Mouse (Mus musculus) liver, postnatal 0 days (tissue): Measurements from ENCODE around the gene Cadm3. TPM values are rescaled to one million over a fixed set of nuclear protein-coding genes. Genes with fewer than 3 reads are reported as not detected.
A peak's percentile ranks its signal among the peaks of the same experiment; 100 is the strongest.

Source experiments
- ATAC-seq: fragments of 200-750 bp; cut with Nextera tagmentation; 2 replicates; pipeline ENCODE4 v1.8.0; 2017; ENCODE audit warnings: mild to moderate bottlenecking, moderate library complexity
- DNase-seq: peaks from one replicate; pipeline ENCODE4 v3.0.0-alpha.2; 2016
- H3K27ac ChIP-seq: fragments of 300-500 bp; sonication (generic); 2 replicates; pipeline ENCODE4 v1.5.1; 2014; ENCODE audit warnings: antibody characterized with exemption, moderate library complexity, mild to moderate bottlenecking, low read depth
- H3K27me3 ChIP-seq: fragments of 300-500 bp; sonication (generic); 2 replicates; pipeline ENCODE4 v1.6.1; 2014; ENCODE audit warnings: low read length, control low read depth, mixed read lengths; ENCODE audit not compliant: insufficient read depth
- H3K36me3 ChIP-seq: fragments of 300-500 bp; sonication (generic); replicated peaks from 2 replicates; pipeline ENCODE4 v1.6.1; 2014; ENCODE audit warnings: mild to moderate bottlenecking, control low read depth, low read length, moderate library complexity, mixed read lengths; ENCODE audit not compliant: insufficient read depth
- H3K4me1 ChIP-seq: fragments of 300-500 bp; sonication (generic); 2 replicates; pipeline ENCODE4 v1.6.1; 2014; ENCODE audit warnings: antibody characterized with exemption, mild to moderate bottlenecking, control low read depth; ENCODE audit not compliant: insufficient read depth
- H3K4me2 ChIP-seq: fragments of 300-500 bp; sonication (generic); 2 replicates; pipeline ENCODE4 v1.6.1; 2014; ENCODE audit warnings: low read depth, mild to moderate bottlenecking, low read length, moderate library complexity, mixed read lengths
- H3K4me3 ChIP-seq: fragments of 300-500 bp; sonication (generic); 2 replicates; pipeline ENCODE4 v1.5.1; 2014; ENCODE audit warnings: low read depth, low read length
- H3K9ac ChIP-seq: fragments of 300-500 bp; sonication (generic); replicated peaks from 2 replicates; pipeline ENCODE4 v1.6.1; 2014; ENCODE audit warnings: mild to moderate bottlenecking, moderate library complexity
- H3K9me3 ChIP-seq: fragments of 300-500 bp; sonication (generic); 2 replicates; pipeline ENCODE4 v1.6.1; 2016; ENCODE audit warnings: mild to moderate bottlenecking, control low read depth, low read length, mixed read lengths
- CTCF ChIP-seq: sonication (generic); IDR thresholded peaks from 2 replicates; pipeline ENCODE4 v1.5.1; 2016; ENCODE audit warnings: antibody characterized with exemption, low read depth
- EP300 ChIP-seq: IDR thresholded peaks from 2 replicates; pipeline ENCODE4 v1.6.1; 2016; ENCODE audit warnings: antibody characterized with exemption, low read depth, mild to moderate bottlenecking
- WGBS: fragments of 180-500 bp; shearing (Covaris S2); extraction: QIAGEN DNeasy Blood & Tissue Kit; methylation state at CpG from one replicate; pipeline ENCODE4 v1.1.7; 2014; ENCODE audit not compliant: insufficient replicate concordance; 5-methylcytosine and 5-hydroxymethylcytosine counted together
- polyA plus RNA-seq: library from polyadenylated mRNA; unstranded; fragments of >200 nt; fragmentation: Nextera tagmentation; extraction: Ambion mirVana; gene quantifications from 2 replicates; pipeline ENCODE4 v1.2.1, GENCODE M21; 2015

Cadm3 gene
- polyA plus RNA-seq, 1 experiment from 2014 or later: 0.61 TPM

DNA sequence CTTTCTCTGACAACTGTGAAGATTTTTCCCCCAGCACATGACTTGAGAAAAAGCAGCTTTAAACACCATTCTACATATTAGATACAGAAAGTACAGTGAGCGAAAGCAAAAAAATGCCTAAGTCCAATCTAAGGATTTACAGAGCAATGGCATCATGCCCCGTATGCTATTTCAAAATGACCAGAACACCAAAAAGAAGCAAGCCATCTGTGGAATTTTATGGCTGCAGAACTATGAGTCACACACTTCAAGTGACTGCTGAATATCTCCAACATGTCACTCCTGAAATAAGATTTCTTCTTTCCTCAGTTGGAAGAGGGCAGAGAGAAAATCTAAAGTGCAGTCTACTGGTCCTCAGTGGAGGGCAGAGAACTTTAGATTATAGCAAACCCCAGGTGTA, 4.1 kb downstream of the Cadm3 start:
- no peaks in the 10 kb centered on the region for H3K36me3 ChIP-seq
- WGBS: 85% methylated on average over 2 of the region's 2 CpGs
- no peak overlapping the region for H3K4me2 ChIP-seq
- no peak overlapping the region for H3K4me3 ChIP-seq
- H3K9ac ChIP-seq: no peak overlapping the region
- H3K9me3 ChIP-seq: no peaks in the 10 kb centered on the region
- peaks cover 6% of the 10 kb centered on the region; the same call in 1 of the 2 replicates for H3K4me1 ChIP-seq
- peaks cover 34% of the 10 kb centered on the region for H3K27me3 ChIP-seq
- TF ChIP-seq CTCF: no peak
- no peak for TF ChIP-seq EP300
- ATAC-seq: no peak
- no peak overlapping the region for H3K27ac ChIP-seq
- no peak for DNase-seq

GRCm38 (mm10) chr1:173361651-173362050, 5.8 kb downstream of the Cadm3 start:
- Histone ChIP-seq H3K4me3 (no peak overlapping the region), H3K4me1 (peaks cover 3% of the 10 kb centered on the region; the same call in 1 of the 2 replicates), H3K36me3 (no peaks in the 10 kb centered on the region), H3K27ac (no peak overlapping the region), H3K27me3 (peaks cover 16% of the 10 kb centered on the region), H3K4me2 (no peak overlapping the region), H3K9ac (no peak overlapping the region), H3K9me3 (no peaks in the 10 kb centered on the region)
- no peak for TF ChIP-seq EP300
- TF ChIP-seq CTCF: no peak
- DNase-seq: peak; percentile 61
- 25% methylated on average over 6 of the region's 6 CpGs for WGBS
- no peak for ATAC-seq

DNA sequence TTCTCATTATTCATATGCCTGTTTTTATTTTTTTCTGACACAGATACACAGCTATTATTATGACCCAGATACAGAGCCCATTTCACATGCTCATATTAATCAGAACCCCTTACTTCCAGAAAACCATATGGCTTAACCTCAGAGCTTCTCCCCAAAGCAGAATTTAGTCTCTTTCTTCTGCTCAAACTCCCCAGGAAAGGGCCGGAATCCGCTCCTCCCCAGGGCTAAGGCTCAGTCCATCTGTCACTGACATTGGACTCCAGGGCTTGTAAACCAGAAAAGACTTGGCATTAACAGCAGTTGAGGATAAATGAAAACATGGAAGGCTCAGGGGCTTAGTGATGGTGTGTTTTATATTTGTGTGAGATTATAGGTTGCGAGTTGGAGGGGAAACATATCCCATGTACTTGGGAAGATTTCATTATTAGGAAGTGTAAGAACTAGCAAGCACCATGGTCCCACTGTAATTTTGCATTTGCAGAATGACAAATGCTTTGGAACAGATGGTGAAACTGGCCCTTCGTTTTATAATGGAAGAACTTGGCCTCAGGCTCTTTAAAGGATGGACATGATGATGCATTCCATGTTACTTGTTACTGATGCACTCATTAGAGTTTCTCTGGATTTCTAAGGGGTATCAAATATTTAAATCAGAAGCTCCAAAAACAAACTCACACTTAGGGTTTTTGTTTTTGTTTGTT, 7.8 kb downstream of the Cadm3 start:
- Histone ChIP-seq H3K4me3 (no peak overlapping the region), H3K9ac (no peak overlapping the region), H3K36me3 (no peaks in the 10 kb centered on the region), H3K4me1 (0 out of 2 replicates have a peak, but pooled peaks cover 2% of the 10 kb centered on the region), H3K9me3 (no peaks in the 10 kb centered on the region), H3K4me2 (no peak overlapping the region), H3K27ac (no peak overlapping the region), H3K27me3 (no peaks in the 10 kb centered on the region)
- TF ChIP-seq EP300 (no peak), CTCF (no peak)
- DNase-seq (no peak), ATAC-seq (no peak)
- 79% methylated on average over 4 of the region's 4 CpGs for WGBS

- Histone ChIP-seq H3K4me2 (no peak overlapping the region), H3K4me3 (no peak overlapping the region), H3K27me3 (no peaks in the 10 kb centered on the region), H3K9ac (no peak overlapping the region), H3K36me3 (no peaks in the 10 kb centered on the region), H3K27ac (no peak overlapping the region), H3K4me1 (0 out of 2 replicates have a peak, but pooled peaks cover 2% of the 10 kb centered on the region), H3K9me3 (no peaks in the 10 kb centered on the region)
- TF ChIP-seq CTCF (no peak), EP300 (no peak)
- WGBS: 59% methylated on average over 4 of the region's 4 CpGs
- ATAC-seq (no peak), DNase-seq (no peak)
Observed at GRCm38 (mm10) chr1:173357799-173358198, 9.7 kb downstream of the Cadm3 start.

DNA sequence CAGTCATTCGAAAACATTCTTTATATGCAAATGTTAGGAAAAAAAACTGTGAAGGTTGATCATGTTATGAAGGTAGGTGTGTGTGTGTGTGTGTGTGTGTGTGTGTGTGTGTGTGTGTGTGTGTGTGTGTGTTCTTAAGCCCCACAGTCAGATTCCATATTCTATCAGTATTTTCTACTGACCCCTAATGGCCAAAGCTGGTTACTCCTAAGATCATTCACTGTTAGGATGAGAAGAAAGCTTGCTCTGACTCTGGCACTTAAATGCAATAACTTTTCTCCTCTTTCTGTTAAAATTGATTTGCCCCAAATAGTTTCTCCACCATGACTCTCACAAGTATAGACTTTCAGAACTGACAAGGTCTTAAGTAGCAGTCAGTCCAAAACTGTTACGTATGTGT, 10.8 kb downstream of the Cadm3 start:
- no peak overlapping the region for H3K4me2 ChIP-seq
- ATAC-seq: no peak
- H3K27ac ChIP-seq: no peak overlapping the region
- H3K4me3 ChIP-seq: no peak overlapping the region
- TF ChIP-seq CTCF (peak; percentile 43), EP300 (no peak)
- WGBS: 85% methylated on average over 2 of the region's 2 CpGs
- H3K4me1 ChIP-seq: 0 out of 2 replicates have a peak, but pooled peaks cover 2% of the 10 kb centered on the region
- H3K27me3 ChIP-seq: no peaks in the 10 kb centered on the region
- no peak overlapping the region for H3K9ac ChIP-seq
- no peaks in the 10 kb centered on the region for H3K9me3 ChIP-seq
- no peak for DNase-seq
- no peaks in the 10 kb centered on the region for H3K36me3 ChIP-seq

GRCm38 (mm10) chr1:173355107-173355846, 12.2 kb downstream of the Cadm3 start:
- 0 out of 2 replicates have a peak overlapping the region, but pooled peaks have one; percentile 16 for H3K27ac ChIP-seq
- ATAC-seq: peak; percentile 71
- no peak overlapping the region for H3K4me3 ChIP-seq
- H3K27me3 ChIP-seq: no peaks in the 10 kb centered on the region
- H3K9me3 ChIP-seq: no peaks in the 10 kb centered on the region
- TF ChIP-seq EP300: no peak
- no peak for DNase-seq
- WGBS: 57% methylated on average over 7 of the region's 7 CpGs
- peaks cover 7% of the 10 kb centered on the region for H3K4me1 ChIP-seq
- peak overlapping the region; percentile 22; the same call in 1 of the 2 replicates for H3K4me2 ChIP-seq
- H3K9ac ChIP-seq: no peak overlapping the region
- no peaks in the 10 kb centered on the region for H3K36me3 ChIP-seq
